Mouse (Mus musculus) liver, postnatal 0 days (tissue): Measurements from ENCODE around the gene Cplx2.

Experiments used
- CTCF ChIP-seq: sonication (generic); IDR thresholded peaks from 2 replicates; pipeline ENCODE4 v1.5.1; 2016; ENCODE audit warnings: antibody characterized with exemption, low read depth
- EP300 ChIP-seq: IDR thresholded peaks from 2 replicates; pipeline ENCODE4 v1.6.1; 2016; ENCODE audit warnings: antibody characterized with exemption, low read depth, mild to moderate bottlenecking

DNA sequence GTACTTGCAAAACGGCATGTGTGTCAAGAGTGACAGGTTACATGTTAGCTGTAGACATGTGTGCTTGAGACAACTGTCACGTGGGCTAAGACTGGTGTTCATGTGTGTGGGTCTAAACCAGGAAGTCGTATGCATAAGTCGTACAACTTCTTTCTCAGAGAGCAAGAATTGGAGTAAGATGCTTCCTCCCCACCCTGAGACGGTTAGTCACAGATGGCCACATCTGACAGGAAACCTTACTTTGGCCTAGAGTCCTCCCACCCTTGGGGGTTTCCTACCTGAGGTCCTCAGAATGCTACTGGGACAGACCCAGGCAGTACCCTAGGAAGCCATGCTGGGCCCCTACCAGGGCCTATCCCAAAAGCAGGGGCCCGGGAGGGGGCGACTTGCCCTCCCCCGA, 10.2 kb downstream of the Cplx2 start:
- TF ChIP-seq EP300, result no peak
- TF ChIP-seq CTCF, result no peak
